Mouse (Mus musculus): ENCODE results near the gene Acox2.
"Not testable (repeated sequence)": the region's sequence is repeated elsewhere in the genome, so short reads cannot be mapped to it uniquely, and the experiment has no call there.

The Acox2 gene

DNA sequence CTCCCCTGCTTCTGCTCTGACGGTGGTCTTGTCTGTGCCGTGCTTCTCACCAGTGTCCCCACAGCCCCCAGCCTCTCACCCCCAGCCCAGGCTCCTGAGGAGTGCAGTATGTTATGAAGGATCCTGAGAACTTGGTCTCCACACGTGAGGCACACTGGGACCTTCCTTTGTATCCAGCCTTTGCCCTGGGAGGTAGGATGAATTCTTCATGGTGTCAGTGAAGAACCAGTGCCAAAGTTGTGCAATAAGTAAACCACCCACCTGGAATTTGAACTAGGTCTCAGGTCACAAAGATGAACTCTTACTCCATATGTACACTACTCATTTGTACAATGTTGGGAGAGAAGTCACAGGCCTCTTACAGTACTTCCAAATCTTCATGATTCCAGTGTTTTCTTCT lies at the start of gene Acox2:
Gene Acox2, minus strand, starts transcription at position 188 of the 400 bp plus-strand sequence.
- DNase-seq (ENCODE audit: low spot score in 2 of 2): no peak

DNA sequence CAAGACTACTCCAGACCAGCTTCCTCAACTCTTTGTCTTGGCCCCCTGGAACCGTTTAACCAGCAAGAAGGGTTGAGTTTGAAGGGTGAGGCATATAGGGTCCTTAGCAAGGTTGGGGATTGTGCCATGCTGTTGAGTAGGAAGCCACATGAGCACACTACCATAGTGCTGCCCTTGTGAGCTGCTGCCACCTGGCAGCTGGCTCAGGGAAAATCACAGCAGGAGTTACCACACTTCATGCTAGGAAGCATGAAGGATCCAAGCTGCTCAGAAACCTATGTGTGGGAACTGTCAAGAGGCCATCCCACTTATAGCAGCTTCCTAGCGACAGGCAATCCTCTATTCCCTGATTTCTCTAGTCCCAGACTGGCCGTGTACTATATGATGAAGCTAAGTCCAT lies 49.5 kb upstream of the Acox2 start:
- DNase-seq (ENCODE audit: low spot score in 2 of 2): no peak

DNA sequence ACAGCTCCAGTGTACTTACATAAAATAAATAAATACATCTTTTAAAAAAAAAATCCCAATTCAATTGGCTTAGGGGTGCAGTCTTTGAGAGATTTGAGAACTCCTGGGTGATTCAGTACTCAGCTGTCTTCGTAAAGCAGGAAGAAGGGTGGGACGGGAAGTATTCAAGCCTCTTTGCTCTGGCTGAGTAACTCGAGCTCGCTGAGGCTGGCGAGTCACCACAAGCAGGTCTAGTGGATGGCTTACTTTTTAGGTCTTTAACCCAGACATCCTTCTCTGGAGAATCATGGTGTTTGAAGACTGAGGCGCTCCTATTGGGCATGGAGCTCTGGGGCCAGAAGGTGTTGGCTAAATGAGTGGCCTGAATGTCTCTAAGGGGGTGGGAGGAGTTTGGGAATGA lies 47.7 kb upstream of the Acox2 start:
- DNase-seq (ENCODE audit: low spot score in 2 of 2): no peak

DNA sequence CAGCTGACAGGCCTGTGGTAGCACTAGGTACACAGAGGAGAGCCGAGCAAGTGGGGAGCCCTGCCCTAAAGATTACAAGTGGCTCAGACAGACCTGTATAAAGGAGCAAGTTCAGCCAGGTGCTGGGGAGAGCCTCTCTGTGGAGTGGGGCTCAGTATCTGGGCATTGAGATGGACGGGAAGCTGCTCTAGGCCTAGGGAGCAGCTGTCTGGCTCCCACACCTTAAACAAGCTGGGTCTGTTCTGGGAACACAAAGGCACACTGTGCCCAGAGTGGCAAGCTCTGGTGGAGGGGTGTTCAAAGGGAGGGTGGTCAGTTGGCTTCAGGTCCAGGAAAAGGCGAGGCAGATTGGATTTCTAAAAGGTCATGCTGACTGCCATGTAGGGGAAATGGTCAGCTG lies 45.9 kb upstream of the Acox2 start:
- DNase-seq (ENCODE audit: low spot score in 2 of 2): no peak

DNA sequence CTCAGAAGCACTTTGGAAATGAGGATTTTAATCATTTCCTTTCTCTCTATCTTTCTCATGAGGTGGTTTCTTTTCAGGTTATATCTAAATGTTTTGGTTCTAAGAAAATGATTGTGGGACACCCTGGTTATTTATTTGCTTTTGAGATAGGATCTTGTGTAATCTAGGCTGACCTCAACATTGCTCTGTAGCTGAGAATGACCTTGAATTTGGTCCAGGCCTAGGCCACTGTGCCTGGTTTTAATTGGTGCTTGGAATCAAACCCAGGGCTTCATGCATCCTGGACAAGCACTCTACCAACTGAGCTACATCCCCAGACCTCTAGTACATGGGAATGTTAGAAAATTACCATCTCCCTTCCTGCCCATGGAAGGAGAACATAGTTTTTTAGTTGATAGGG lies 44.9 kb upstream of the Acox2 start:
- DNase-seq (ENCODE audit: low spot score in 2 of 2): no peak

DNA sequence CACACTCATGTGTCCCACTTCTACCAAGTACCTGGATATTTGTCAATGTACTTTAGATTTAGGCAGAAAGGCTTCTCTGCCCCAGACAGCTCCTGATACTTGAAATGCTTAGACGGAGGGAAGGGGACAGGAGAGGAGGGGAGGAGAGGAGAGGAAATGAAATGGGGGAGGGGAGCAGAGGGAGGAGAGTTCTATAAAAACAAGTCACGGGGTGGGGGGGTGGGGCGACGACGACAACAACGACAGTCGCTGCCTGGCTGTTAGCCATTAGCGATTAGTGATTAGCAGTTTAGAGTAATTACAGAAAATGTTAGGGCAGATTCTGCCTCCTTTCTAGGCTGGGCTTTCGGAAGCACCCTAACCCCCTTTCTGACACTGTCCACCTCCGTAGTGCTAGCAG lies 43.5 kb upstream of the Acox2 start:
- no peak for DNase-seq (ENCODE audit: low spot score in 2 of 2)

DNA sequence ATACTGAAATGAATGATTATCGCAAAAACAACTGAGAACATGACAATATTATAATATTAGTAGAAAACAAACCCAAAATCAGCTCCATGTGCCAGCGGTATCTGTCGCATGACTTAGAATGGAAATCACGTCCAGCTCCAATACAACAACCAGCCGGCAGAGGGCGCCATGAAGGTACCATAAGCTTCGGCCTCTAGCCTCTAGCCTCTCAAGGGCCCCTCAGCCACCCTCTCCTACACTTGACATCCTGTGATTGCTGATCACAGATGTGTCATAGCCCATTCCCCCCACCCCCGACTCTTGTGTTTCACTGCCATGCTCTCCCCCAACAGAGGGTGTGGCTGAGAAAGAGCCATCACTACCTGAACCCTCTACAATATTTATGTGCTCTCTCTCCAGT lies 41.1 kb upstream of the Acox2 start:
- peak in 1 of 2 experiments; percentile 9 for DNase-seq (ENCODE audit: low spot score in 2 of 2)

DNA sequence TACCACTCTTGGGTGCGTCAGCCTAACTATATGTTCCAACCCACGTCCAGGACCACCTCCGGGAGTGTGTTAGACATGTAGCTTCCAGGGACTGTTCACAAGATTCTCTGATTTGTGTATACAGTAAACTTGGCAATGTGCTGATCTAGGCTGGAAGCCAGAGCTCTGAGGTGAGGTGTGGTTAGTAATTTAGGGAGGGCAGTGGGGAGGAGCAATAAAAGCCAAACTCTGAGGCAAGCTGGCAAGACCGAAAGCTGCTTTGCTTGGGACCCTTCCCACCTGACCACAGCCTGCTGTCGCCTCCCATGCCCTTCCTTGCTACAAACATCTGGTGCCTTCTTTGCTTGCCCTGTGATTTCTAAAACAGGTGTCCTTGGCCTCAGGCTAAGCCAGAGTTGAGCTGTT lies 38.7 kb upstream of the Acox2 start:
- DNase-seq (ENCODE audit: low spot score in 2 of 2): no peak

DNA sequence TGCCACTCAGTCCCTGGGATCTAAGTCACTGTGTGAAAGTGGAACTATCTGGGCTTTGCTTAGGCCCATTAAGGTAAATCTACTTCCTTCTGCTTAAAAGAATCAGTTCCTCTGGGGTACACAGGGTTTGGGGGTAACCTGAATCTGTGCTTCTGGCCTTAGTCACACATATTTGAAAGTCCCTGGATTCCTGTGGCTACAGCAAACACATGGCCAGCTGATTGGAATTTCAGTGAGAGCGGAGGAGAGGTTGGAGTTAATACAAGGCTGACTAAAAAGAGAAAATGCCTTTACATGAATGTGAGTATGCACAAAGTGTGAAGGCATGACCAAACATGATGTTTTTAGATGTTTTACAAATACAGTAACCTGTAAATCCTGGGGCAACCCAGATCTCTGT lies 35.1 kb upstream of the Acox2 start:
- no peak for DNase-seq (ENCODE audit: low spot score in 2 of 2)

DNA sequence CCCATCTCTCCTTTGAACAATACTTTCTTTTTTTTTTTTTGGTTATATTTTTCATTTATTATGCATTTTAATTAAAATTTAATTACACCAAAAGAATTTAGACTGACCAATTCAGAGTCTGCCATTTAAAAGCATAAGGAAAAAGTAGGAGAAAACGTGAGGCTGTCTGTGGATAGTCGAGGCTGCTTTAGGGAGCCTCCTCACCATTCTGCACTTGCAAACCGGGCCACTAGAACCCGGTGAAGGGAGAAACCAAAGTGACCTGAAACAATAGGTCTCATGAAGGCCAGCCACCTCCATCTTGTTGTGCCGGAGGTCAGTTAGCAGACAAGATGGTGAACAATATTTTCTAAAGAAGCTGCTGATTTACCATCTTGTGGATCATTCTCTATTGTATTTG lies 27.4 kb upstream of the Acox2 start:
- DNase-seq (ENCODE audit: low spot score in 2 of 2): peak; percentile 50 to 79

DNA sequence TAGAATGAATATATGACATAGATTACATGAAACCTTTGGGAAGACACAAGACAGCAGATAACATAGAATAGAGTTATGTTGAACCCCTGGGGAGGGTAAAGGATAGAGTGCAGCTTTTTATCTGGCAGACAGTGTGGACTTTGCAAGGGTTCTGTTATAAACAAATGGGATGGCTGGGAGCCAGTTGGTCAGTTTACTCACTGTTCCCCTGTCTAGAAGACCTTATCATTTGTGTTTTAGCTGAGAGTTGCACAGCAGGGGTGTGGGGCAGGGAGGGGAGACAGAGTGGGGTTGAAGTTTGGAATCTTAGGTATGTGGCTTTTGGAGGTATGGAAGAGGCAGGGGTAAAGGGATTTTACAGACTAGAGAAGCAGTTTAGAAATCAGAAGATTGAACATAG lies 24.6 kb upstream of the Acox2 start:
- no peak for DNase-seq (ENCODE audit: low spot score in 2 of 2)

DNA sequence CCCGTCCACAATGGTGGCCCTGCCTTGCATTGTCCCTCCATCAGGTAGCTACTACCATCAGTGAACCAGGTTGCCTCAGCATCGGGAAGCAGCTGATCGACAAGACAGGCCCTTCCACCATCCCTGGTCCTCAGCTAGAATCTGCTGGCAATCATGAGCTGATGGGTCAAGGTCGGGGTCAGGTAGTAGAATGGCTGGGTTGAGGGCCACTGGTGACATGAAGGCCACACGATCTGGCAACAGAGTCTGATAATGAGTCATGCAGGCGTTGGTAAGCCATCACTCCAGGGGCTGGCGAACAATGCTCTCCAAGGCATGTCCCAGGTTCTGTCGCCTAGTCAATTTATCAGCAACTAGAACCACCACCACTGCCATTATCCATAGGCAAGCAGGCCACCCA lies 12.1 kb upstream of the Acox2 start:
- not testable (repeated sequence) for DNase-seq (ENCODE audit: low spot score in 2 of 2)

DNA sequence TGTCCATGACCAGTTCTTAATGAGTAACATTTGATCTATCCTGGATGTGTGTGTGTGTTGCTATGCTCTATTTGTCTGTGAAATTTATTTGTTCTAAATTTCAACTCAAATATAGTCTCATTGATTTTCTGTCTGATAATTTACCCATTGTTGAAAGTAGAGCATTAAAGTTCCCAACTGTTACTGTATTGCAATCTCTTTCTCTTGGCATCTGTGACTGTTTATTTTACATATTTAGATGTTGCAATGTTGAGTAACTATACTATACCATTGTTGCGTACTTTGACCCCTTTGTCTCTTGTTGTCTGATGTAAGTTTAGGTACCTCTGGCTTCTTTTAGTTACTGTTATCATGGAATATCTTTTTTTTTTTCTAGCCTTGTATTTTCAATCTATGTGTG lies 5.2 kb upstream of the Acox2 start:
- DNase-seq (ENCODE audit: low spot score in 2 of 2): no peak

DNA sequence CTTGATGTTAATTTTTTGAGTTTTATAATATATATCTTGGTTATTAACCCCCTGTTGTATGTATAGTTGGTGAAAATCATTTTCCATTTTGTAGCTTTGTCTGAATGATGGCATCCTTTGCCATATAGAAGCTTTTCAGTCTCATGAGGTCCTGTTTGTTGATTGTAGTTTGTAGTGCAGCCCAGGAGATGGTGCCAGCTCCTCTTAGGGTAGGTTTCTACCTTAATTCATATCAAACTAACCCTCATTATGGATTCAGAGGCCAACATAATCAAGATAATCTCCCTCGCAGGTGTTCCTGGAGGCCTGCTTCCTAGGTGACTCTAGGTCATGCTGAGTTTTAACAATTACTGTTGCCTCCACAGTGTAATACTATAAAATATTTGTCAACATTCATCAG lies 3.1 kb upstream of the Acox2 start:
- no peak for DNase-seq (ENCODE audit: low spot score in 2 of 2)

DNA sequence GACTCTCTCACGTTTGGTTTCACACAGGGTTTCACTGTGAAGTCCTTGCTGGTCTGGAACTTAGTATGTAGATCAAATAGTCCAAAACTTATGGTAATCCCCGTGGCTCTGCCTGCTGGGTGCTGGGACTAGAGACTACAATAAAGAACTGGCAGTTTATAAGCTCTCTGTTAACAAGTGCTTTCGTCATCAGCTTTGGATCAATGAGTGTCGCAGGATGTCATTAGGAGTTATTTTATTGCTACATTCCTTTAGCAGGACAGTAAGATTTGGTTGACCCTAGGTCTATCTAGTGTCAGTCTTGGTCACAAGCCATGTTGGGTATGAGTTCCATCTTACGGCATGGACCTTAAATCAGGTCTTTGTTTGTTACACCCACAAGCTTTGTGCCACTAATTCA lies 1.1 kb upstream of the Acox2 start:
- DNase-seq (ENCODE audit: low spot score in 2 of 2): no peak

DNA sequence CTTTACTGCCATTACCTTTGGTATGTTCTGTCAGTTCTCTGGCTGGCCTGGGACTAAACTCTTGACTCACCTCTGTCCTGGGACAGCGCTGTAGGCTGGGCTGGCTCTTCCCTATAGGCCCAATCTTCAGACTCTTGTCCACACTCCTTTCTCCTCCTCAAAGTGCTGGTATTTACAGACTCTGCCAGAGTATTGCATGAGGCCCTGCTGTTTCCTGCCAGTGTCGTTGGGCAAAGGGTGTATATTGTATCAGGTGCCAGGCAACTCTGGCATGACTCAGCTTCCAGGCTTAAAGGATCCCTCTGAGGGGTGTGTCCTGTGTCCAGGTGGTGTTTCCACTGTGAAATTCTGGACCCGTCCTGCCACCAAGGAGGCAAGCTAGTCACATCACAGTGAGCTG lies 401 bp downstream of the Acox2 start:
- no peak for DNase-seq (ENCODE audit: low spot score in 2 of 2)

DNA sequence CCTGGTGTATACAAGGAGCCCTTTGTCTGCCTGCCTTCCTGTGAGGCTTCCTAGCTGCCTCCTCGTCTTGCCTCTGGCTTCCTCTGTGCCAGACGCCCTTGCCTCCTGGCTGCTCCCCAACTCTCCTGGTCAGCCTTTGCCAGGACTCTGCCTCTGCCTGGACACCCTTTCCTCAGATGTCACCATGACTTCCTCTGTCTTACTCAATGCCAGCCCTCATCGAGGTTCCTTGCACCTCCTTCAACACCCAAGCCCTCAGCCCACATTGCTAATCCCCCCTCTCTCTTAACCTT lies 872 bp downstream of the Acox2 start:
- no peak for DNase-seq (ENCODE audit: low spot score in 2 of 2)

DNA sequence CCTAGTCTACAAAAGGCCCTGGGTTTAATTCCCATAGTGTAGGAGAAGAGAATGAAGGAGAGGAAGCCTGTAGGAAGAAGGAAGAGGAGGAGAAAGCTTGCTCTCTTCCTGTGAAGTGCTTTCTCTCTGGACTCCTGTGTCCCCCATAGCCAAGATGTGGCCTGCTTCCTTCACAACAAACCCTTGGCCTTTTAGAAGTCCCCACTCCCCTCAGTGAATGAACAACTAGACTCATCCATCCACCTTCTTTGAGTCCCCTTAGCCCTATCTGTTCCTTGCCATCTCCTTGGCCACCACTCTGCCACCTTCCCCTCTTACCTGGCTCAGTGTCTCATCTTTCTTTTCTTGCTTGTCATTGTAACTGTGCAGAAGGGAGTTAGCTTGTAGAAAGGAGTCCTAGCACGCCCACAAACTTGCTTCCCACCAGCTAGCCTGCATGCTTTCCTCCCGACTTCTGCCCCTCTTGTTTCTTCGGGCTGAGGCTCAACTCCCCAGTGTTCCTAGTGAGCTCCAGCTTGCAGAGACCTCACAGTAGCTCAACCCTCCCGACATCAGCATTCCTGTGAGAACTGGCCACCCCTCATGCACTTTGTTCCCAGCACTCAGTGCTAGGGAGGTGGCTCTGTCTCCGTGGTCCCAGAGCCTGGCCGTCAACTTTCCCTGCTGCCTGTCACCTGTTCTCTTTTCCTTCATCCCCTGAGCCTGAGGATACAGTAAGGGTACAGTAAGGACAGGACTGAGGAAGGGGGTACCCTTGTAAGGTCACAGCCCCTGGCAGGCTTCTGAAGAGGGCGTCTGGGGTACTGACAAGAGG lies 1.4 kb downstream of the Acox2 start:
- no peak for DNase-seq (ENCODE audit: low spot score in 2 of 2)

DNA sequence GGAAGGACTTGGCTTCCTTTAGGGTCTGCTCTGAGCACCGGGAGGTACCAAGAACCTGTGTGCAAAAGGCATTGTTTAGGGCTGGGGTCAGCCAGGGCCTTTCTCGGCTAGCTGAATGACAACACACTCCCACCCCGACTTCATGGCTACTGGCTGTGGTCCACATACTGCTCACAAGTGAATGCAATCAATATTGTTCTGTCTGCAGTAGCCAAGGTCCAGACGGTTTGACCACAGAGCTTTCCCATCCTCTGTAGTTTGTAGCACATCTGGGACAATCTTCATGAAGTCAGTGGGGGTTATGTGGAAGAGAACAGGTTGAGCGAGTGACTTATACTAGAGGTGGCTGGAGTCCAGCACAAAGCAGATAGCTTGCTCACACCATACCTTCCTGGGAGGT lies 2.3 kb downstream of the Acox2 start:
- no peak for DNase-seq (ENCODE audit: low spot score in 2 of 2)

DNA sequence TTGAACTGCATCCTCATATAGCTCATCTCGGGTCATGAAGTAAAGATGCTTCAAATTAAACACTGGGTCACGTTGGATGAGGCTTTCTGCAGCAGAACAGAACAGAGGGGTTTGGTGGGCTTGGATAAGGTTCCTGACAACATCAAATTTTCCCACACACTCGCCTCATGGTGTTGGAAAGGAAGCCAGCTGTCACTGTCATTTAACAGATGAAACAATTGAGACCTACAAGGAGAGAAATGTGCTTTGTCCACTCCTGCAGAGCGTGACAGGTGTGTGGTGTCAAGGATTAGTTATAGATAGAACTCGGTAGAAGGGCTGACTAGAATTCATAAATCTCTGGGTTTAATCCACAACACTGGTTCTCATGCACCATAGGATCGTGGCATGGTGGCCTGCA lies 3.1 kb downstream of the Acox2 start:
- no peak for DNase-seq (ENCODE audit: low spot score in 2 of 2)

DNA sequence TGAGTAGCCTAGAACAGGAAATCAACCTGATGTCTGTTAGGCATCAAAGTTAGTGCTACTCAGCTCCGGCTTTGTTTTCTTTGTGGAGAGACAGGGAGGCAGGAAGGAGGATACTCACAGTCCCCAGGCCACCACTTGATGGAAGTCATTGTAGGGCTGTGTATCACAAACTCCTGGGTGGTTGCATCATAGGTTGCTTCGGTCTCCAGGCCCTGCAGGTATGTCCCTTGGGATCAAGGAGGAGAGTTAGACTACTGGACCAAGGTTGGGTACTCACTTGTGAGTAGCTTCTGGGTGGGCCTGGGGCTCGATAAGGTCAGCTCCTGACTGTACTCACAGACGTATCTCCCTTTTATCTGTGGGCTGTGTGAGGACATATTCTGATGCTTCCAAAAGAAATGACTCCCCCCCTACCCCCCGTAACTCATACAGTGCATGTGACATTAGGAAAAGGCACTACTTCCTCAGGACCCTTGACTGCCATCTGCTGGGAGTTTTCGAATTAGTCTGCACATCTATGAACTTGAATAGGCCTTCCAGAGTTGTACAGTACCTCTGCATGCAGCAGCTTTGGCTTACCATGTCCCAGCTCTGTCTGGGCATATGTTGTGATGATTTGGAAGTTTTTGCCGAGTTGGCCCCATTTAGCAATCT lies 4.0 kb downstream of the Acox2 start:
- peak; percentile 42 to 46 for DNase-seq (ENCODE audit: low spot score in 2 of 2)

DNA sequence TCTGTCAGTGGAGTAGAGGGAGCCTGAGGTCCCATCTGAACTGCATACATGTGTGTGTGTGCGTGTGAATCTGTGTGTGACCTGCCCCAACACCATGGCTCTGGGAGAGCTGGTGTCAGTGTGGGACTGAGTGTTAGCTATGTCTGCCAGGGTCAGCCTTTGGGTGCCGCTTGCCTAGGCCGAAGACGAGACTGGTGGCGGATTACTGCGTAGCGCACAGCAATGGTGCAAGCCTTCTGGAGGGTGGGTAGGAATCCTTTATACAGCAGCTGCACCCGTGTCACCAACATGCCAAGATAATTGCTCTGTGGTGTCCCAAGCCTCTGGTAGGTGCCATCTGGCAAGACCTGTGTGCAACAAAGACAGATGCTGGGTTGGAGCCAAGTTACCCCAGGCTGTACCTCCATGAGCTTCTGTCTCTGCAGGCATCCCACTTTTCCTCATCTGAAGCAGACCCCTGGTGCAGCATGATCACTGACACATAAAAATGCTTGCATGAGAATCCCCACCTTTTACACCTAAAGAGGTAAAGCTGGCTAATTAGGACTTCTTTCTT lies 7.7 kb downstream of the Acox2 start:
- no peak for DNase-seq (ENCODE audit: low spot score in 2 of 2)

DNA sequence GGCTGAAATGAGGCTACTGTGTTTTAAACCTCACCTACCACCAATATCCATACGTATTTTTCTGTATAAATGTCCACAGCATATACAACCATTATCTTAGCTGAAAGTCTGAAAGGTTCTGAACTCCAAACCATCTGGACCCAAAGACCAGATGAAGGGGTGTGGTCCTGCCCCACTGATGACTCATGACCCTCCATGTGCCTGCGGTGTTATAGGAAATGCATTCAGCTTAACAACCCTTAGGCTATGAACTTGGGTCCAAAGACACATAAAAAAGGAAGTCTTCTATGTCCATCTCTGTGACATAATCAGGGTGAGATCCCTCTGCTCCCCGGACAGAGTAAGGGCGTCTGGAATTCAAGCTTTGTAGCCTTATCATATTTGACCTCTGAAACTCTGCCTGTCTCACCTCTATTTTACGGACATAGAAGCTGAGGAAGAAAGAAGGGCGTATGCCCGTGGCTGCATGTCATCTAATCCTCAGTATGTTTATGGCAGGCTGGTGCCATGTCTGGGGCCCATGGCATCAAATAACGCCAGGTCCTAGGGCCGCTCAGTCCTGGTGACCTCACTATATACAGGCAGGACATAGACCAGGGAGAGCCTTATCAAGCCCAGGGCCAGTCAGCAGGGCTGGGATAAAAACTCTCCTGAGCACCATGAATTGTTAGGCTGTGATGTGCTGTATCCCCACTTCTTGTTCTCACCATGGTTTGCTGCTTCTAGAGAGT lies 8.8 kb downstream of the Acox2 start:
- no peak for DNase-seq (ENCODE audit: low spot score in 2 of 2)
